Mouse (Mus musculus) neutrophil, adult 5-6 weeks (primary cell): ENCODE results near the gene Actl11. TPM values are rescaled to one million over a fixed set of nuclear protein-coding genes. Genes with fewer than 3 reads are reported as not detected.

ENCODE experiments used
- ATAC-seq: fragments of 151-379, 151-347 bp; 2 replicates; pipeline ENCODE4 v1.8.0; 2017; ENCODE audit warnings: mild to moderate bottlenecking, moderate TSS enrichment; ENCODE audit not compliant: insufficient number of reproducible peaks, poor library complexity, low FRiP score, severe bottlenecking; ENCODE audit errors: extremely low read depth
- total RNA-seq: library from RNA; stranded (forward); fragments of 200-1000 nt; gene quantifications from 2 replicates; pipeline ENCODE4 v1.2.3, GENCODE M21; 2017

The Actl11 gene
- total RNA-seq, 1 experiment from 2014 or later = not detected

GRCm38 (mm10) chr9:107917895-107918608, 10.2 kb upstream of the Actl11 start:
- no peak for ATAC-seq

DNA sequence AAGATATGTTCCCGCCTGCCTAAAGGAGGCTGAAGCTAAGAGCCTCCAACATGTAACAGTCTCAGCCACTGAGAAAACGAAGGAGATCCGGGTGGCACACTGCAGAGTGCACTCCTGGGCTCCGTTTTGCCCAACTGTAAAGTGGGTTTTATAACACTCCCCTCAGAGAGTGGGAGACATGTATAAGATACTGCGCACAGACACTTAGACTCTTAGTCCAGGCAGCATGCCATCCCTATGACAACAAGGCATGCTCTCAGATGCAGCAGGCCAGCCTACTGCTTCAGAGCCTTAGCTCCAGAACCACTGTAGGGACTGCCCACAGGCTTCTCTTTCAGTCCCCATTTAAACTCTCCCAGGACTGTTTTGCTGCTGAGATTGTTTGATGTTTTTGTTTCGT, 9.4 kb upstream of the Actl11 start:
- ATAC-seq = no peak

DNA sequence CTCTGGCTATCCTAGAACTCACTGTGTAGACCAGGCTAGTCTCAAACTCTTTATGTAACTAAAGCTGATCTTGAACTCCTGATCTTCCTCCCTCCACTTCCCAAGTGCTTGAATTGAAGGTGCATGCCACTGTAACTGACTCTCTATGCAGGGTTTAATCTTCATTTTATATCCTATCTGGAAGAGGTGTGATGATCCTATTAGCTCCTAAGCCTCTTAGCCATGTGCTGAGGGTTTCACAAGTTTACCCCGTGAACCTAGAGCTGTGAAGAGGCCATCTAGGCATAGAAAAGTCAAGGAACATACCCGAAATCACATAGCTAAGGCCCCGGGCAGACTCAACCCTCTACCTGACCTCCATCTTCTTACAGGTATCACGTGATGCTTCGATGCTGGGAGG, 8.8 kb upstream of the Actl11 start:
- no peak for ATAC-seq

DNA sequence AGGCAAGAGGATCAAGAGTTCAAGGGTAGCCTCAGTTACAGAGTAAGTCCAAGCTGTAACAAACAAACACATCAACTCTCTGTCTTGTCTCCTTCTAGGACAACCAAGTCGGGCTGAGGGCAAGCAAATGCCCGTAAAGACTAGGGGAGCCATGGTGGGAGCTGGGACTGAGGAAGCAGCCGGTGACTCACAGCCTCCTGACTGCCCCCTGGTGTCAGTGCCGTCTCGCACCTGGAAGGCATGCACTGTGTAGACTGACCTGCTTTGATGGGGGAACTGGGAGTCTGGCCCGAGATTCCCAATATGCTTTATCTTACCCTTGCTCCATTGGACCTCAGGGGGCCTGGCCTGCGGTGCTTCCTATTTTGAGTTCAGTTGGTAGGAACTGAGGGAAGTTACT, 5.2 kb upstream of the Actl11 start:
- ATAC-seq = peak; percentile 24; the same call in 1 of the 2 replicates

- no peak for ATAC-seq
Observed at GRCm38 (mm10) chr9:107923956-107924355, 4.3 kb upstream of the Actl11 start.

DNA sequence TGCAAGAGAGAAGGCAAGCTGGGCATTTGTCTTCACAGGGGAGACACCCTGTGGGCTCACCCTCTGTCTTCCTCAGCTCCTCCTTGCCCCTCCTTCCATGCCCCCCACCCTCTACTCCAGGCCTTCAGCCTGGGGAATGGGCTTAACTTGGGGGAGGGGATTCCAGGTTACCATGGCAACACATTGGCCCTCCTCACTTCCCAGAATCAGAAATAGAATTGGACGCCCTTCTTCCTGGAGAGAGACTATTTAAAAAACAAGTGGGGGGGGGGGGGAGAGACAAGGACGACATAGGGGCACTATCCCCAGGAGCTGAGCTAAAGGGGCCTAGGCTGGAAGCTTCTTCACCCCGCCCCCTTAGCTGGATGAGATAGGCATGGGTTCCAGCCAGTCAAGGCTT, 3.0 kb upstream of the Actl11 start:
- ATAC-seq = no peak

DNA sequence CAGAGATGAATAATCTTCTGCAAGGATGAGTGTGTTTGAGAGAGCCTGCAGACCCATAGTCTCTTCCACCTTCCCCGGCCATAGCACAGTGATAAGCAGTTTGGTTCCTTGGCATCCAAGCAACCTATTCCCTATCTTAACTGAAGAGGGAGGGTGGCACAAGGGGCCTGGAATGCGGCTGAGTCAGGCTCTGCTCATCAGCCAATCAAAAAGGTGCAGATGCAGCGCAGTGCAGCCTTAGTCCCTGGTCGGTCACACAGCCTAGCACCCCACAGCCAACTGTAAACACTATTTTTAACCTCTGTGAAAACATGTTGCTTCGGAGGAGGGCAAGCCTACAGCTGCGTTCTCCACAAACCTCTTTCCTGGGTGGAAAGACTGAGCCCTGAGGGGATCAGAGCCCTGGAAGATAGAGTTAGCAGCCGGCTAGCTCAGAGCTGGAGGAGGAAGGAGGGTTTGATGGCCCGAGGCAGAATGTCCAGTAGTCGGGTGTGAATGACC, 1.3 kb upstream of the Actl11 start:
- no peak for ATAC-seq

- ATAC-seq = no peak
Observed at GRCm38 (mm10) chr9:107927749-107928148, 520 bp upstream of the Actl11 start.

- ATAC-seq = no peak
Observed at GRCm38 (mm10) chr9:107932221-107932620, 4.0 kb downstream of the Actl11 start.

DNA sequence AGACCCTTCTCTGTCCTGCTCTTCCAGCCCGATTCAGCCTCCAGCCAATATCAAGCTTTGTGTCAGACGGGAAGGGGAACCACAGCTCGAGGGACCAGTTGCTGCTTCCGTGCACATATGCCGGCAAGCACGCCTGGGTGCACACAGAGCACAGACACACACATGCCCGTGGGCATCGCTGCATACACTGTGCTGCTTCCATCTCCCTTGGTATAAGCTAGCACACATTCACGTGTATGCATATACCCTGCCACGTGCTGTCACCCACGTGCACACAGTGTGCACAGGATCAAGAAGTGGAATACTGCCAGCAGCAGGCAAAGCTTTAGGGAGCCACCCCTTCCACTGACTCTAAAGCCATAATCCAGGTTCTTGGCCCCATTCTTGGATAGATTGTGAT, 5.9 kb downstream of the Actl11 start:
- no peak for ATAC-seq

DNA sequence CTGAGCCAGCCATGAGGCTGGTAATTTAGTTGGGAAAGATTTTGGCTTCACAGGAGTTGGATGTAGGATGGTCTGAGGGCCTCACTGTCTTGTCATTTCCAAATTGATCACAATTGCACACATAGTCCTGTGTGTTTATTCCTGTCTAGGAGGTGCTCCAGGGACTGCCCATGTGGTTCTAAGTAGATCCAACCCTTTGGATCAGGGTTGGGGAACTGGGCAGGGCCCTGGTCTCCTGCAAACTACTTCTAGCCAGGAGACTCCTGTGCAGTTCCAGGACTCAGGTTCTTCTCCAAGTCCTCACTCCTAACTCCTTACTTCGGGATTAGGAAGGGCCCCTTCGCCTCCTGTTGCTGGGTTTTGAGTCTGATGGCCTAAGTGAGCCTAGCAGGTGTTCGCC, 7.1 kb downstream of the Actl11 start, which contains the start of gene Camkv:
Gene Camkv (plus strand): TSS at position 301 of the 400 bp plus-strand sequence.
- ATAC-seq = no peak

DNA sequence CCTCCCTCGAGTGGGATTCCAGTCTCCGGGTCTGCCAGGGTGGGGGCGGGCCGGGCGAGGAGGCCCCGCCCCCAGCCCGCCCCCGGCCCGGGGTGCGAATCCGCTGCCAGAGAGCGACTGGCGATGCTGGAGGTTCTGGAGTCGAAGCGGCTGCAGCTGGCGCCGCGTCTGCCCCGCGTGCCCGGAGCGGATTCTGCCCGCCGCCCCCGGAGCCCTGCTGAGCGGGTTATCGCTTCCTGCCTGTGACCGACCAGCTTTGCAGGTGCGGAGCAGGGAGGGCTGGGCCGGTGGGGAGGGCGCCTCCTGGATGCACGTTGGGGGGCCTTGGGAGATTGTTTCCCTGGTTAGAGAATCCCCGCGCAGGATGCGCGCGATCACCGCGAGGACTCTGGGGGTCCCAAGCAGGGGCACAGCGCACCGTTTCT, 7.5 kb downstream of the Actl11 start:
- no peak; the same call in 1 of the 2 replicates for ATAC-seq

DNA sequence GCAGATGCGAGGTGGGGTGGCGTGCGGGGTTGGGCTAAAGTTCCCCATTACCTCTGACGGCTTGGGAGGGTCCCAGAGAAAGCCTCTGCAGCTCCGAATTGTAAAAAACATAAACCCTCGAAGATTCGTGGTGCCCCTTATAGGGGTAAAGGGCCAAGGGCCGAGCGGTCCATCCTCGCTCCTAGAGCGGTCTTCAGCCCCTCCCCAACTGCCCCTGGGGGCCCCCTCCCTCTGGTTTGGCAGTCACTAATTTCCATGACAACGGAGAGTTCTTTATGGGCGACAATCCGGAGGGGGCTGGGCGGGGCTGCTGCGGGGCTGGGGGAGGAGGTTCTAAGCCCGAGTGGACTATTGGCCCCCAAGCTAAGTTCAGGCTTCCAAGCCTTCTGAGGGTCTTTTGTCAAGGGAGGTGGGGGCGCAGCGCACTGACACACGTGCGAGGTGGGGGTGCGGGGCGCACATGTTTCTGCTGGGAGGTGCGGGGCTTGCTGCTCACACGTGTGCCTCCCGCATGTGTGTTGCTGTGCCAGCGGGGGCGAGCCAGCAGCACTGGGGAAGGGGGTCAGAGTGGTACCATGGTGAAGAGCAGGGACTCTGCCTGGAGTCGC, 8.1 kb downstream of the Actl11 start:
- no peak for ATAC-seq

- ATAC-seq = no peak
Observed at GRCm38 (mm10) chr9:107936831-107937230, 8.6 kb downstream of the Actl11 start.

DNA sequence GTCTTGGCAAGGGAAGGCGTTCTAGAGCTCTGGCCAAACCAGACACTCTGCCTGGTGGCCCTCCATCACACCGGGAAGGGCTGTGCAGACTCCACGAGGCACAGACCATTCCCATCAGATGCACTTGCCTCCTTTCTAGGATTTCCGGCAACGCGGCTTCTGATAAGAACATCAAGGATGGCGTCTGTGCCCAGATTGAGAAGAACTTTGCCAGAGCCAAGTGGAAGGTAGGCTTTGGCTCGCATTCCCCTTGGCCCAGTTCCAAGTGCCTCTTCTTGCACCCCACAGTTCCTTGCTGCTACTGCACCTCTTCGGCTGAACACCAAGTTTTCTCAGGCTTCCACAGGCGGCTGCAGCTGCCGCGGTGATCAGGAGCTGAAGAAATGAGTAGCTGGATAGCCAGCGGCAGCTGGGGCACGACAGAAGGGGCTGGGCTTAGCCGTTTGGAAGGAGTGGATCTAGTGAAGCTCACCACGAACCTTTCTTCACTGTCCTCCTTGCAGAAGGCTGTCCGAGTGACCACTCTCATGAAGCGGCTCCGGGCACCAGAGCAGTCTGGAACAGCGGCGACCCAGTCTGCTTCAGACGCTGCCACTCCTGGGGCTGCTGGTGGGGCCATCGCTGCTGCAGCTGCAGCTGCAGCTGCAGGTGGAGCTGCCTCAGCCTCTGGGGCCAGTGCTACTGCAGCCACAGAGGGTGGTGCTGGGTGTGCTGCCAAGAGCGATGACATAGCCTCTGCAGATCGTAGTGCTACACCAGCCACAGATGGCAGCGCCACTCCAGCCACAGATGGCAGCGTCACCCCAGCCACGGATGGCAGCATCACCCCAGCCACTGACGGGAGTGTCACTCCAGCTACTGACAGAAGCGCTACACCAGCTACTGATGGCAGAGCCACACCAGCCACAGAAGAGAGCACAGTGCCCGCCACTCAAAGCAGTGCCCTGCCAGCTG, 19.2 kb downstream of the Actl11 start:
- no peak for ATAC-seq

GRCm38 (mm10) chr9:107949184-107949921, 21.1 kb downstream of the Actl11 start:
- ATAC-seq = no peak

- no peak for ATAC-seq
Observed at GRCm38 (mm10) chr9:107949922-107950235, 21.6 kb downstream of the Actl11 start, which contains the start of gene Traip. Traip (plus strand) TSS chr9:107950136.

- peak; percentile 79 for ATAC-seq
Observed at GRCm38 (mm10) chr9:107950460-107951355, 22.4 kb downstream of the Actl11 start.
